Mouse (Mus musculus): Measurements from ENCODE around the gene Tbc1d20.

Tbc1d20 gene

GRCm38 (mm10) chr2:152360271-152360775 is 66.7 kb downstream of the Tbc1d20 start:
- DNase-seq: no peak

DNA sequence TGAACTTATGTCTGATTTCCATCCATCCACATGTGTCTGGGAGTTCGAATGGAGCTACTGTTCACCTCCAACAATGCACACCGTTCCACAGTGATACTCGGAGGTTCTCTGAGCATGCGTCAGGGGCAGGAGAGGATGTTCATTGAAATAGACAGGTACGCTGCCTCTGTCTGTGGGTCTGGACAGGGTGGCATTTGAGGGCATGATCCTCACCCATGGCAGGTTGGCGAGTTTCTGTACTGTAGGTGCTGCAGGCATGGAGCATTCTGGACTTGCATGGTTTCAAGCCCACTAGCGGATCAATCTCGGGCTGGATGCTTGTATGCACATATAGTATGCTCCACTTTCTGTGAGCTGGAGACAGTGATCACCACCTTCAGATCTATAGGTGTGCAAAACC is 67.6 kb downstream of the Tbc1d20 start:
- no peak for DNase-seq

Measured in cerebellum, postnatal 25 days (tissue).